Mouse (Mus musculus) forebrain, embryonic 16.5 days (tissue): Measurements from ENCODE around the gene D930007J09Rik. TPM values are rescaled to one million over a fixed set of nuclear protein-coding genes. Genes with fewer than 3 reads are reported as not detected.

Experiments
- ATAC-seq: fragments of 200-750 bp; cut with Nextera tagmentation; 2 replicates; pipeline ENCODE4 v1.8.0; 2017; ENCODE audit warnings: mild to moderate bottlenecking, moderate library complexity
- H3K27ac ChIP-seq: fragments of 300-500 bp; sonication (generic); 2 replicates; pipeline ENCODE4 v1.5.1; 2014; ENCODE audit warnings: low read length, control low read depth
- H3K27me3 ChIP-seq: fragments of 300-500 bp; sonication (generic); replicated peaks from 2 replicates; pipeline ENCODE4 v1.6.1; 2014; ENCODE audit warnings: low read length; ENCODE audit not compliant: control insufficient read depth, insufficient read depth
- H3K36me3 ChIP-seq: fragments of 300-500 bp; sonication (generic); 2 replicates; pipeline ENCODE4 v1.6.1; 2014; ENCODE audit not compliant: control insufficient read depth, insufficient read depth
- H3K4me1 ChIP-seq: fragments of 300-500 bp; sonication (generic); replicated peaks from 2 replicates; pipeline ENCODE4 v1.6.1; 2014; ENCODE audit warnings: low read length; ENCODE audit not compliant: control insufficient read depth, insufficient read depth
- H3K4me2 ChIP-seq: fragments of 300-500 bp; sonication (generic); 2 replicates; pipeline ENCODE4 v1.6.1; 2014; ENCODE audit warnings: mild to moderate bottlenecking, low read length, control low read depth
- H3K4me3 ChIP-seq: fragments of 300-500 bp; sonication (generic); replicated peaks from 2 replicates; pipeline ENCODE4 v1.5.1; 2014; ENCODE audit warnings: mild to moderate bottlenecking, low read length, control low read depth
- H3K9ac ChIP-seq: fragments of 300-500 bp; sonication (generic); replicated peaks from 2 replicates; pipeline ENCODE4 v1.6.1; 2014; ENCODE audit warnings: low read depth, low read length, control low read depth
- H3K9me3 ChIP-seq: fragments of 300-500 bp; sonication (generic); 2 replicates; pipeline ENCODE4 v1.6.1; 2016; ENCODE audit warnings: low read length; ENCODE audit not compliant: control insufficient read depth
- WGBS: fragments of 180-500 bp; shearing (Covaris S2); extraction: QIAGEN DNeasy Blood & Tissue Kit; methylation state at CpG from one replicate; pipeline ENCODE4 v1.1.7; 2014; 5-methylcytosine and 5-hydroxymethylcytosine counted together
- polyA plus RNA-seq: library from polyadenylated mRNA; unstranded; fragments of >200 nt; fragmentation: Nextera tagmentation; extraction: Ambion mirVana; gene quantifications from 2 replicates; pipeline ENCODE4 v1.2.1, GENCODE M21; 2015

The D930007J09Rik gene
- polyA plus RNA-seq, 1 experiment from 2014 or later = not detected

DNA sequence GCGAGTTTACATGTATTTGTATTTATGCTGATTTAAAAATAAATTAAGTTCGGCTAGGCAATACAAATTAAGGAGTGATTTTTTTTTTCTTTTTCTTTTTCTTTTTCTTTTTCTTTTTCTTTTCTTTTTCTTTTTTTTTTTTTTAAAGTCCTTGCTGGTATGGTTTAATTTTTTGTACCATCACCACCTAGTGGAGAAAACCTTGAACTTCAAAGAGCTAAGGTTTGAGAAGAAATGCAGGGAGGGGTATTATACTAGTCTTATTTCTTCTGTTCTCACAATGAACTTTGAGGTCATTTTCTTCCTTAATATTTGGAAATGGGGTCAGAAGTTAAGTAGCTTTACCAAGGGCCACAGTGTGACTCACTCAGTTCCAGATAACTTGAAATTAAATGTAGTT, 3.5 kb downstream of the D930007J09Rik start:
- H3K4me1 ChIP-seq = peaks cover 17% of the 10 kb centered on the region
- no peak overlapping the region for H3K27ac ChIP-seq
- no peaks in the 10 kb centered on the region for H3K27me3 ChIP-seq
- H3K36me3 ChIP-seq = no peaks in the 10 kb centered on the region
- WGBS = 78% methylated on average over 2 of the region's 2 CpGs
- H3K9ac ChIP-seq = no peak overlapping the region
- no peak overlapping the region for H3K4me3 ChIP-seq
- no peak for ATAC-seq
- no peak overlapping the region for H3K4me2 ChIP-seq
- no peaks in the 10 kb centered on the region for H3K9me3 ChIP-seq

DNA sequence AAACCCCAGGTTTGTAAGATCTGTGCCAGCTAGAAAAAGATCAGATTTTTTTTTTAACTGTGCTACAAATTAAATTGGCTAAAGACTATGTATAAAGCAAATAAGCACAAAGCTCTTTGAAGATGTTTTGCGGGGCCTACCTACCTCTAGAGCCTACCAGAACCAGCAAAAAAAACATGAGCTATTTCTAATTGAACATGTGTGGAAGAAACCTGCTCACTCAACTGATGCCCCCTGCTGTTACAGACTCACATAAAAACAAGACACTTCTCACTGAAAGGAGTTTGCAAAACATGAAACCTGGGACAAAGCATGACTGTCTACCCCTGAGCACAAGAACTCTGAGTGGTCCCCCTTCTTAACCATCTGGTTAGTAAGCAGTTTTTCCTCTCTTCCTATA, 5.6 kb downstream of the D930007J09Rik start:
- no peak for ATAC-seq
- no peaks in the 10 kb centered on the region for H3K36me3 ChIP-seq
- no peak overlapping the region for H3K4me2 ChIP-seq
- H3K27me3 ChIP-seq = no peaks in the 10 kb centered on the region
- no peaks in the 10 kb centered on the region for H3K9me3 ChIP-seq
- no peak overlapping the region for H3K4me3 ChIP-seq
- H3K9ac ChIP-seq = no peak overlapping the region
- H3K4me1 ChIP-seq = 0 out of 2 replicates have a peak, but pooled peaks cover 4% of the 10 kb centered on the region
- no peak overlapping the region for H3K27ac ChIP-seq
- 87% methylated on average over 1 of the region's 1 CpGs for WGBS

GRCm38 (mm10) chr13:32795166-32795565, 7.5 kb downstream of the D930007J09Rik start:
- H3K9ac ChIP-seq = no peak overlapping the region

DNA sequence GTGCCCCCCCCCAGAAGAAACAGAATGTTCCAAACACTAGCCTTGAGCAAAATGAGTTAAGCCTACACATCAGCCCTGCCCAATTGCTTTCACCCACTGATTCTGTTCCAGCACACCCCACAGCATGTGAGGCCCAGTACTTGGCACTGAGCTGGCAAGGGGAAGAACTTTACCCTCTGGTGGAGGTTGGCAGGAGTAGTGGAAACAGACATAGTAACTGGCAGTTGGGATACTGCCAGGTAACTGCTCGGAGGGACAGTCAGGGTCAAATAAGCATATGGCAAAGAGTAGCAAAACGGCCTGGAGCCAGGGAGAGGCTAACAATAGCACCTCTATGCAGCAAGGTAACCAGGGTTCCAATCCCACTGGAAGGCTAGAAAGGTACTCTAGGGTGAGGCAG, 8.0 kb downstream of the D930007J09Rik start:
- Histone ChIP-seq H3K4me1 (no peaks in the 10 kb centered on the region), H3K9me3 (no peaks in the 10 kb centered on the region), H3K4me3 (no peak overlapping the region), H3K36me3 (no peaks in the 10 kb centered on the region), H3K4me2 (no peak overlapping the region), H3K27me3 (no peaks in the 10 kb centered on the region), H3K9ac (no peak overlapping the region), H3K27ac (no peak overlapping the region)
- 58% methylated on average over 2 of the region's 2 CpGs for WGBS
- no peak for ATAC-seq

More at GRCm38 (mm10) chr13:32795166-32795565, 7.5 kb downstream of the D930007J09Rik start:
- Histone ChIP-seq H3K27me3 (no peaks in the 10 kb centered on the region), H3K4me3 (no peak overlapping the region), H3K4me1 (no peaks in the 10 kb centered on the region), H3K9me3 (no peaks in the 10 kb centered on the region), H3K36me3 (no peaks in the 10 kb centered on the region), H3K4me2 (no peak overlapping the region), H3K27ac (no peak overlapping the region)
- WGBS = 87% methylated on average over 5 of the region's 5 CpGs
- ATAC-seq = no peak

DNA sequence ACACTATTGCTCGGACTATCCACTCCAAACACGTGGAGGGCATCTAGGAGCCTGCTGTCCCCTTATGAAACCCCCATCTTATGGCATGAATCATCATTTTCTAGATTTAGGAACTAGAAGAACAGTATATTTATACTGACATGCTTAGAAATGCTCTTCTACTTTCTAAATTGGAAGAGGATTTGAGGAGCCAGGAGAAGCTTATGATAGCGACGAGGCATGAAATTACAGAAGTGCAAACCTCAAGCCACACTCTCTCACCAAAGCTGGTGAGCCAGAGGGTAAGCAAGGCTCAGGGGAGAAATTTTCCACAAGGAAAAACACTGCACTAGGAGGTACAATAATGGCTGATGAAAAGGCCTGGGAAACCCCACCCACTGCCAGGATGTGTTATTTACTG, 12.9 kb downstream of the D930007J09Rik start:
- ATAC-seq = no peak
- no peaks in the 10 kb centered on the region for H3K9me3 ChIP-seq
- H3K9ac ChIP-seq = no peak overlapping the region
- no peaks in the 10 kb centered on the region for H3K36me3 ChIP-seq
- no peaks in the 10 kb centered on the region for H3K27me3 ChIP-seq
- no peak overlapping the region for H3K4me3 ChIP-seq
- no peaks in the 10 kb centered on the region for H3K4me1 ChIP-seq
- H3K27ac ChIP-seq = no peak overlapping the region
- no peak overlapping the region for H3K4me2 ChIP-seq
- 80% methylated on average over 4 of the region's 4 CpGs for WGBS

DNA sequence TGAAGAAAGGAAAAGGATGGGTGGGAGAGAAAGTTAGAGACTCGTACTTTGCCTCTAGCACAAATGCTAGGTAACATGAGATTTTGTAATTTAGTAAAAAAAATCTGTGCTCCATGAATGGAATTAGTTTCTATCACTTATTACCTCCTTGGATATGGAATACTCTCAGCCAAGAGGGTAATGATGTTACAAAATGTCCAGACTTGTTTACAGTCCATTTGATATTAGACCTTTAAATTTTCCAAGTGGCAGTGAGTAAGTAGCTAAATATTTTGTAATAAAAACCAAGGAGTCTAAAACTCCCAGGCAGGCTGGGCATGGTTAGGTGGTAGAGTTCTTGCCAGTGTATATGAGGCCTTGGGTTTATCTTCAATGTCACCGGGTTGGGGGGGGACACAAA, 15.1 kb downstream of the D930007J09Rik start:
- ATAC-seq = no peak
- no peaks in the 10 kb centered on the region for H3K27me3 ChIP-seq

GRCm38 (mm10) chr13:32783816-32784215, 18.8 kb downstream of the D930007J09Rik start, which contains the start of gene Mylk4:
Gene Mylk4, minus strand, starts transcription at chr13:32783954.
- Histone ChIP-seq H3K27ac (no peak within 1 kb of the TSS), H3K9me3 (no peaks in the 10 kb centered on the region), H3K27me3 (no peaks in the 10 kb centered on the region), H3K4me2 (no peak within 1 kb of the TSS), H3K4me3 (no peak within 1 kb of the TSS), H3K9ac (no peak within 1 kb of the TSS), H3K4me1 (no peaks in the 10 kb centered on the region), H3K36me3 (no peaks in the 10 kb centered on the region)
- 89% methylated on average over 8 of the region's 8 CpGs for WGBS
- ATAC-seq = no peak

More for the DNA sequence above, 15.1 kb downstream of the D930007J09Rik start:
- Histone ChIP-seq H3K4me3 (no peak overlapping the region), H3K9ac (no peak overlapping the region), H3K9me3 (no peaks in the 10 kb centered on the region), H3K4me2 (no peak overlapping the region), H3K27ac (no peak overlapping the region), H3K36me3 (no peaks in the 10 kb centered on the region), H3K4me1 (no peaks in the 10 kb centered on the region)
- WGBS = 73% methylated on average over 2 of the region's 2 CpGs

GRCm38 (mm10) chr13:32783055-32783454, 19.6 kb downstream of the D930007J09Rik start:
- H3K9me3 ChIP-seq = no peaks in the 10 kb centered on the region
- H3K27ac ChIP-seq = no peak overlapping the region
- H3K36me3 ChIP-seq = no peaks in the 10 kb centered on the region
- H3K4me1 ChIP-seq = no peaks in the 10 kb centered on the region
- no peak overlapping the region for H3K4me2 ChIP-seq
- no peak overlapping the region for H3K4me3 ChIP-seq
- H3K27me3 ChIP-seq = no peaks in the 10 kb centered on the region
- no peak for ATAC-seq
- 65% methylated on average over 5 of the region's 5 CpGs for WGBS
- no peak overlapping the region for H3K9ac ChIP-seq

GRCm38 (mm10) chr13:32778861-32779260, 23.8 kb downstream of the D930007J09Rik start:
- 68% methylated on average over 3 of the region's 3 CpGs for WGBS
- Histone ChIP-seq H3K27me3 (no peaks in the 10 kb centered on the region), H3K9ac (no peak overlapping the region), H3K4me3 (no peak overlapping the region), H3K36me3 (no peaks in the 10 kb centered on the region), H3K4me1 (no peaks in the 10 kb centered on the region), H3K9me3 (no peaks in the 10 kb centered on the region), H3K27ac (no peak overlapping the region), H3K4me2 (no peak overlapping the region)
- ATAC-seq = no peak

GRCm38 (mm10) chr13:32776350-32776749, 26.3 kb downstream of the D930007J09Rik start:
- H3K9ac ChIP-seq = no peak overlapping the region
- no peak overlapping the region for H3K4me2 ChIP-seq
- no peaks in the 10 kb centered on the region for H3K27me3 ChIP-seq
- no peak overlapping the region for H3K4me3 ChIP-seq
- no peak overlapping the region for H3K27ac ChIP-seq
- ATAC-seq = no peak
- H3K9me3 ChIP-seq = no peaks in the 10 kb centered on the region
- H3K36me3 ChIP-seq = no peaks in the 10 kb centered on the region
- 91% methylated on average over 10 of the region's 10 CpGs for WGBS
- H3K4me1 ChIP-seq = no peaks in the 10 kb centered on the region
